Mouse (Mus musculus) lung, adult 10 weeks (tissue): ENCODE results near the gene Ahdc1. TPM values are rescaled to one million over a fixed set of nuclear protein-coding genes. Genes with fewer than 3 reads are reported as not detected.

ENCODE experiments used
- polyA plus RNA-seq: library from polyadenylated mRNA; stranded (reverse); fragments of 350-450 nt; fragmentation: Illumina TruSeq; extraction: RNeasy Lipid Tissue Mini Kit (QIAGEN cat#74804); gene quantifications from one replicate; pipeline ENCODE4 v1.2.3, GENCODE M21; 2014; ENCODE audit warnings: low read depth, low replicate concordance; ENCODE audit not compliant: insufficient read depth

The Ahdc1 gene
- 4.2 TPM for polyA plus RNA-seq

DNA sequence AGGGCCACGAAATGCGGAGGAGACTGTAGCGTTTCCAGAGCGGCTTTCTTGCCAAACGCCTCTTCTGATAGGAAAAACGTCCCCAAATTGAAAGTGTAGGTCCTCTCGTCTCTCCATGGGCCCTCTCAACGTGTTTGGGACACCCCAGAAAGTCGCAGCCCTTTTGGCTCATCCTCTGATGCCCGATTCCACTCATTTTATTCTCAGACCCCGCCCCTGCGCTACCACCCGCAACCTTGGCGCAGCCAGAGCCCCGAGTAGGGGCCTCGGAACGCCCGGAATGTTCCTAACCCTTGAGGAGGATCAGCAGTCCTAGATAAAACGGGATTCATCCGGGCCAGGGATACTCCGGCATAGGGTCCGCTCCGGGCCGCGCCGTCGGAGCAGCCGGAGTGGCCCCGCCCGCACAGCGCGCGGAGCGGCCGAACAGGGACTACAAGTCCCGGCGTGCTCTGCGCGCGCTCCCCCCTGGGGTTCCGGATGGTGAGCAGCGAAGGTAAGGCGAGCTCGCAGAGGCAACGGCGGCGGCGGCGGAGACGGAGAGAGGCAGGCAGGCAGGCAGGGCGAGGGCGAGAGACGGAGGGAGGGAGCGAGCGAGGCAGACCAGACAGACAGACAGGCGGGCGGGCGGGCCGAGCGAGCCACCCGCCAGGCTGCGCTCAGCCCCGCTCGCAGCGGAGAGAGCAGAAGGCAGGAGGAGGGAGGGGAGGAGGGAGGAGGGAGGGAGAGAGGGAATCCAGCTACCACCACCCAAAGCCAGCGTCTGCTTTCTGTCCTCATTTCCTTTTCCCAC, at the start of gene Ahdc1:
TSS of gene Ahdc1 (plus strand) at position 233 of the 793 bp plus-strand sequence.

DNA sequence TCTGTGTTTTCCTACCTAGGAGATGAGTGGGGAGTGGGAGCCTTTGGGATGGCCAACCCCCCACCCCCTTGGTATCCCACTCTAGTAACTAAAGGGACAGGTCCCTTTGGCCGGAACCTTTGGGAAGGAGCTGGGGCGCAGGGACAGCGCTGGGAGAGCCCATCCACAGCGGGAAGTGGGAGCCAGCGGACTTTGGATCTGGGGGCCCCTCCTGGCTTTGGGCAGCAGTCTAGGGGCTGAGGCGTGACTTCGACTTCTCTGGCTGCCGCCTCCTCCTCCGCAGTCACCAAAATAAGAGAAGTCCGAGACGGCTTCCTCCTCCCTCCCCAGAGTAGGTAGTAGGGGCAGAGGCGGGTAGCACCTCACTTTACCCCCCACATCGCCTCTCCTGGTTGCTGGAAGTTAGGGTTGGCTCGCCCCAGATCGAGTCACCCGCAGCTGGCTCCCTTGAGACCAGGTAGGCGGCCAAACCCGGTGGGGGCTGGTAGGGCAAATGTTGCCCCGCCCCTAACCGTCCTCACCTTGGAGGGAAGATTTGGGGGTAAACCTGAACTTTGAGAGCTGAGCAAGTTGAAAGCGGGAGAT, 37.2 kb upstream of the Ahdc1 start, which contains the start of gene Fgr:
TSS of gene Fgr (plus strand) at position 282 of the 585 bp plus-strand sequence.

Other genes with a start within 250 kb of the Ahdc1 start
- 12.4 TPM for gene Rpa2, start 242.9 kb upstream of the Ahdc1 start, polyA plus RNA-seq
- 7.6 TPM for gene Themis2, start 214.9 kb upstream of the Ahdc1 start, polyA plus RNA-seq
- gene Ppp1r8, start 168.1 kb upstream of the Ahdc1 start, polyA plus RNA-seq, result 31.3 TPM
- gene Stx12, start 126.8 kb upstream of the Ahdc1 start, polyA plus RNA-seq, result 56.9 TPM
- gene Fam76a, start 88.7 kb upstream of the Ahdc1 start, polyA plus RNA-seq, result 25.8 TPM
- gene Fgr, start 37.2 kb upstream of the Ahdc1 start, polyA plus RNA-seq, result 8.3 TPM
- gene Wasf2, start 119.2 kb downstream of the Ahdc1 start, polyA plus RNA-seq, result 25.5 TPM
- 2.5 TPM for gene Cd164l2, start 200.9 kb downstream of the Ahdc1 start, polyA plus RNA-seq
- gene Gpr3, start 201.3 kb downstream of the Ahdc1 start, polyA plus RNA-seq, result not detected
- 20.8 TPM for gene Map3k6, start 229.6 kb downstream of the Ahdc1 start, polyA plus RNA-seq